ENCODE assay signal across 8 mouse cellular contexts in genomic region chr7:118993597-118994230, GRCm38 (mm10). TPM values are rescaled to one million over a fixed set of nuclear protein-coding genes. Genes with fewer than 3 reads are reported as not detected.
DNase-seq lines count a peak whose midpoint lies in the region; ATAC-seq and TF ChIP-seq lines count a peak whose summit lies in the region.

No protein-coding gene starts in this region.

- ATAC-seq in heart, postnatal 0 days (ENCODE audit: insufficient read depth, low read depth), result no peak

- no peaks in the 10 kb centered on the region for H3K36me3 ChIP-seq in thymus, adult 2 months (ENCODE audit: control insufficient read depth, insufficient read depth, low read length)
- no peaks in the 10 kb centered on the region for H3K36me3 ChIP-seq in heart, postnatal 0 days (replicated peaks; ENCODE audit: control insufficient read depth, insufficient read depth, low read length)
- no peaks in the 10 kb centered on the region for H3K36me3 ChIP-seq in macrophage (ENCODE audit: inconsistent target)

- TF ChIP-seq EP300 in heart, postnatal 0 days (IDR thresholded peaks at IDR 0.05; ENCODE audit: low read depth), result no peak

- H3K9ac ChIP-seq in heart, postnatal 0 days (replicated peaks; ENCODE audit: low read depth, low read length), result peak overlapping the region; percentile 63

- no peak for TF ChIP-seq POLR2A in cerebellum, adult 2 months (IDR thresholded peaks at IDR 0.05; ENCODE audit: borderline replicate concordance, insufficient read depth, low read length)
- TF ChIP-seq POLR2A in thymus, adult 2 months (IDR thresholded peaks at IDR 0.05; ENCODE audit: control insufficient read depth, extremely low read depth, insufficient read depth, low read length, poor library complexity), result no peak

- peaks cover 20% of the 10 kb centered on the region for H3K4me1 ChIP-seq in cerebellum, adult 2 months (ENCODE audit: control insufficient read depth, insufficient read depth, low read length)
- H3K4me1 ChIP-seq in thymus, adult 2 months (replicated peaks; ENCODE audit: control insufficient read depth, insufficient read depth, low read length), result peaks cover 17% of the 10 kb centered on the region
- peaks cover 37% of the 10 kb centered on the region for H3K4me1 ChIP-seq in heart, postnatal 0 days (ENCODE audit: control insufficient read depth, insufficient read depth)

- H3K9me3 ChIP-seq in heart, postnatal 0 days (replicated peaks; ENCODE audit: control insufficient read depth, low read length), result no peaks in the 10 kb centered on the region

- peak in 1 of 2 experiments; percentile 53 for DNase-seq in cerebellum, adult 2 months
- no peak for DNase-seq in cerebellum, adult 11 months
- no peak for DNase-seq in thymus, adult 2 months
- no peak for DNase-seq in thymus, postnatal 25 days
- no peak for DNase-seq in heart, postnatal 0 days (ENCODE audit: low spot score)
- DNase-seq in urinary bladder, postnatal 25 days (ENCODE audit: low spot score), result no peak
- DNase-seq in right cerebral cortex, adult 2 months (ENCODE audit: low spot score in 2 of 2), result no peak

- H3K27ac ChIP-seq in cerebellum, adult 2 months (ENCODE audit: insufficient read depth, low read length), result peak overlapping the region; percentile 89
- no peak overlapping the region for H3K27ac ChIP-seq in thymus, adult 2 months (ENCODE audit: control insufficient read depth, insufficient read depth, low read length)
- H3K27ac ChIP-seq in heart, postnatal 0 days (ENCODE audit: low read depth), result peak overlapping the region; percentile 9
- H3K27ac ChIP-seq in macrophage, result no peak overlapping the region

- H3K4me2 ChIP-seq in heart, postnatal 0 days (ENCODE audit: low read depth, low read length), result peak overlapping the region; percentile 76

- no peaks in the 10 kb centered on the region for H3K27me3 ChIP-seq in cerebellum, adult 2 months (ENCODE audit: control insufficient read depth, insufficient read depth, low read length)
- H3K27me3 ChIP-seq in thymus, adult 2 months (ENCODE audit: control insufficient read depth, insufficient read depth, low read length), result peaks cover 11% of the 10 kb centered on the region
- no peaks in the 10 kb centered on the region for H3K27me3 ChIP-seq in heart, postnatal 0 days (ENCODE audit: control insufficient read depth, insufficient read depth, low read length)

- TF ChIP-seq CTCF in cerebellum, adult 2 months (IDR thresholded peaks at IDR 0.05; ENCODE audit: borderline replicate concordance, insufficient read depth, low read depth, low read length), result no peak
- no peak for TF ChIP-seq CTCF in thymus, adult 2 months (IDR thresholded peaks at IDR 0.05; ENCODE audit: borderline replicate concordance, control insufficient read depth, extremely low read depth, insufficient read depth, low read length, poor library complexity)
- TF ChIP-seq CTCF in heart, postnatal 0 days (IDR thresholded peaks at IDR 0.05; ENCODE audit: low read depth), result no peak

- WGBS in cerebellum, adult 2 months, result 4% methylated on average over 26 of the region's 26 CpGs
- 16% methylated on average over 26 of the region's 26 CpGs for WGBS in thymus, adult 2 months
- 6% methylated on average over 26 of the region's 26 CpGs for WGBS in heart, postnatal 0 days
- WGBS in macrophage (ENCODE audit: missing documents), result 12% methylated on average over 14 of the region's 26 CpGs

- H3K4me3 ChIP-seq in cerebellum, adult 2 months (replicated peaks; ENCODE audit: insufficient read depth, low read depth, low read length), result peak overlapping the region; percentile 66
- H3K4me3 ChIP-seq in thymus, adult 2 months (ENCODE audit: control insufficient read depth, insufficient read depth, low read length), result peak overlapping the region; percentile 38
- peak overlapping the region; percentile 56 for H3K4me3 ChIP-seq in heart, postnatal 0 days (ENCODE audit: low read depth, low read length)
- peak overlapping the region; percentile 25; the same call in 1 of the 2 replicates for H3K4me3 ChIP-seq in macrophage (ENCODE audit: inconsistent target)

- H3K79me2 ChIP-seq in macrophage (ENCODE audit: inconsistent target), result no peaks in the 10 kb centered on the region

RNA-seq across cellular contexts. Expression of gene Gprc5b, which starts 1.3 kb away (rescaled TPM):
- 339 and 347 TPM in 2 replicates for polyA plus RNA-seq in cerebellum, adult 2 months (2012; rRNA removed)
- 15.2 and 20.0 TPM in 2 replicates for polyA plus RNA-seq in thymus, adult 2 months (2012; rRNA removed)
- 33.2 and 39.7 TPM in 2 replicates for total RNA-seq in heart, postnatal 0 days (2014; rRNA removed; ENCODE audit: low replicate concordance)
- 3.6 and 3.9 TPM in 2 replicates for polyA plus RNA-seq in heart, postnatal 0 days (2015; fragmentation: Nextera tagmentation; extraction: Ambion mirVana)
- 10 to 100 TPM in 1 of 26 experiments, 1 to 10 TPM in 19, under 1 TPM in 6; 0.30 to 14.6 (median 2.1) TPM for total RNA-seq in macrophage (2018; cell fraction: chromatin; rRNA removed)
- total RNA-seq in macrophage (2018; cell fraction: cytosol; rRNA removed), result 10 to 100 TPM in 13 of 26 experiments, 1 to 10 TPM in 13; 4.1 to 18.9 (median 9.6) TPM
- 10 to 100 TPM in 4 of 26 experiments, 1 to 10 TPM in 22; 1.6 to 21.7 (median 6.9) TPM for total RNA-seq in macrophage (2018; cell fraction: nucleus; rRNA removed)
- 4.5 to 19.6 TPM (median 11.6 TPM) in 3 replicates for polyA plus RNA-seq in macrophage (2018)

Comparison
In these comparisons a context has a peak if more than half of its experiments do, and no peak if none do; other contexts are left out.
1. H3K27ac ChIP-seq: peak in cerebellum, adult 2 months (single experiment) and heart, postnatal 0 days (single experiment); none in thymus, adult 2 months (single experiment) and macrophage (single experiment).
2. RNA of gene Gprc5b, which starts 1.3 kb away (polyA plus RNA-seq): 339 to 347 TPM in cerebellum, adult 2 months; 4.5 to 19.6 TPM in macrophage, 15.2 to 20.0 TPM in thymus, adult 2 months and 3.6 to 3.9 TPM in heart, postnatal 0 days; every median in the first group is over 10 times any median in the second.
3. Peak in every context shown above with its lines, with median percentiles within 50 percentile points of each other: H3K4me3 ChIP-seq.